Comparison of ENCODE assay signal across 24 mouse cellular contexts in the genomic region with DNA sequence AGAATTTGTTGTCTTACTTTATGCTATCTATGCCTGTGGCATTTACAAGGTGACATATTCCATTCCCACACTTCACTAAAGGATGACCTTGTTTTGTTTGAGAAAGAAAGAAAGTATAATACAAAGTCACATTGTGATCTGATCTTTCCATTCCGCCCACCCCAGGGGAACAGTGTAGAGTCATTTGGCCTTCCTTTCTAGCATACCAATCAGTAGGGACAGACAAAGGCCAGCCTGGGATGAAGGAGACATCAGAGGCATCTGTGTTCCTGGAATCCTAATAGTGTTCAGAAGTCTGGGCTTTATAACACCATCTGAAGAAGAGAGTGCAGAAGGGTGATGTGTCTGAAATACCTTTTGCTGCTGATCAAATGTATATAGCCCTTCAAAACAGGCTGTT.
DNase-seq lines count a peak whose midpoint lies in the region; ATAC-seq and TF ChIP-seq lines count a peak whose summit lies in the region.
"Had no signal": no experiment of that assay in that cellular context is flagged by ENCODE, and none has a peak within 500 bp of the region (broad histone marks: within the 10 kb centered on the region; RNA-seq: fewer than 3 reads in every experiment).

No protein-coding gene starts in this region.

- no peak overlapping the region for H3K4me2 ChIP-seq in midbrain, embryonic 15.5 days
- H3K4me2 ChIP-seq: embryonic facial prominence, embryonic 13.5 days; embryonic facial prominence, embryonic 15.5 days; forebrain, embryonic 12.5 days had no signal

- WGBS in midbrain, embryonic 15.5 days: 59% methylated on average over 1 of the region's 1 CpGs
- 83% methylated on average over 1 of the region's 1 CpGs for WGBS in midbrain, embryonic 10.5 days

- H3K4me3 ChIP-seq in midbrain, embryonic 15.5 days: no peak overlapping the region
- no peak overlapping the region for H3K4me3 ChIP-seq in midbrain, embryonic 10.5 days
- H3K4me3 ChIP-seq: embryonic facial prominence, embryonic 13.5 days; embryonic facial prominence, embryonic 15.5 days; erythroblast, embryonic 14.5 days; forebrain, embryonic 10.5 days; forebrain, embryonic 12.5 days had no signal

- H3K36me3 ChIP-seq in midbrain, embryonic 15.5 days (replicated peaks): no peaks in the 10 kb centered on the region
- 0 out of 2 replicates have a peak, but pooled peaks cover 3% of the 10 kb centered on the region for H3K36me3 ChIP-seq in midbrain, embryonic 10.5 days
- H3K36me3 ChIP-seq: embryonic facial prominence, embryonic 13.5 days; embryonic facial prominence, embryonic 15.5 days; forebrain, embryonic 10.5 days; forebrain, embryonic 12.5 days had no signal

- no peaks in the 10 kb centered on the region for H3K9me3 ChIP-seq in midbrain, embryonic 15.5 days
- H3K9me3 ChIP-seq in midbrain, embryonic 10.5 days (replicated peaks): no peaks in the 10 kb centered on the region
- H3K9me3 ChIP-seq: embryonic facial prominence, embryonic 13.5 days; embryonic facial prominence, embryonic 15.5 days; forebrain, embryonic 10.5 days; forebrain, embryonic 12.5 days had no signal

- H3K27me3 ChIP-seq in midbrain, embryonic 15.5 days (replicated peaks): no peaks in the 10 kb centered on the region
- H3K27me3 ChIP-seq in midbrain, embryonic 10.5 days (ENCODE audit: low read depth, poor library complexity, severe bottlenecking): no peaks in the 10 kb centered on the region
- H3K27me3 ChIP-seq: embryonic facial prominence, embryonic 13.5 days; embryonic facial prominence, embryonic 15.5 days; forebrain, embryonic 12.5 days; Patski had no signal

- H3K27ac ChIP-seq in midbrain, embryonic 15.5 days: no peak overlapping the region
- H3K27ac ChIP-seq in midbrain, embryonic 10.5 days (replicated peaks): no peak overlapping the region
- H3K27ac ChIP-seq: embryonic facial prominence, embryonic 13.5 days; embryonic facial prominence, embryonic 15.5 days; forebrain, embryonic 10.5 days; forebrain, embryonic 12.5 days had no signal

- no peak for TF ChIP-seq POLR2A in brain, embryonic 14.5 days (IDR thresholded peaks at IDR 0.05; ENCODE audit: borderline replicate concordance, extremely low read depth, insufficient read depth, insufficient read length, poor library complexity, severe bottlenecking)

- no peak for TF ChIP-seq CTCF in brain, embryonic 14.5 days (IDR thresholded peaks at IDR 0.05; ENCODE audit: borderline replicate concordance, extremely low read depth, insufficient read depth, insufficient read length)

- DNase-seq in midbrain, embryonic 10.5 days (ENCODE audit: low spot score): no peak
- DNase-seq in Muller cell, postnatal 12 days (ENCODE audit: inconsistent ontology term): peak; percentile 71
- DNase-seq in brain, embryonic 14.5 days (ENCODE audit: low read depth): peak; percentile 37
- no peak for DNase-seq in ovary, adult 18-20 months (ENCODE audit: low spot score)
- DNase-seq: adrenal gland, adult 8-10 months; adrenal gland, postnatal 14 days; adrenal gland, postnatal 36 days; cerebellum, adult 11 months; cerebellum, adult 18-20 months; cerebellum, adult 8-10 months; cerebellum, adult 9-11 months; cerebellum, postnatal 14 days; cerebellum, postnatal 36 days; embryo, embryonic 11 days had no signal

- no peaks in the 10 kb centered on the region for H3K4me1 ChIP-seq in midbrain, embryonic 15.5 days
- H3K4me1 ChIP-seq in midbrain, embryonic 10.5 days: no peaks in the 10 kb centered on the region
- H3K4me1 ChIP-seq: embryonic facial prominence, embryonic 13.5 days; embryonic facial prominence, embryonic 15.5 days; forebrain, embryonic 10.5 days; forebrain, embryonic 12.5 days had no signal

- ATAC-seq in midbrain, embryonic 15.5 days (replicated peaks): peak; percentile 65
- ATAC-seq: activated CD4-positive, CD25-positive, alpha-beta regulatory T cell, adult 4 months; forebrain, embryonic 14.5 days; forebrain, embryonic 16.5 days; Patski had no signal

- no peak overlapping the region for H3K9ac ChIP-seq in midbrain, embryonic 15.5 days
- H3K9ac ChIP-seq: embryonic facial prominence, embryonic 13.5 days; embryonic facial prominence, embryonic 15.5 days; forebrain, embryonic 12.5 days had no signal

Comparison
In these comparisons a context has a peak if more than half of its experiments do, and no peak if none do; other contexts are left out.
1. DNase-seq: peak in Muller cell, postnatal 12 days (single experiment) and brain, embryonic 14.5 days (single experiment); none in midbrain, embryonic 10.5 days (single experiment) and ovary, adult 18-20 months (single experiment).